In genomic region chr13:47093791-47094190, GRCm38 (mm10) we compare ENCODE assay signal across 22 mouse cellular contexts. TPM values are rescaled to one million over a fixed set of nuclear protein-coding genes. Genes with fewer than 3 reads are reported as not detected.
A peak's percentile ranks its signal among the peaks of the same experiment; 100 is the strongest.
DNase-seq lines count a peak whose midpoint lies in the region; ATAC-seq and TF ChIP-seq lines count a peak whose summit lies in the region.
"Had no signal": no experiment of that assay in that cellular context is flagged by ENCODE, and none has a peak within 500 bp of the region (broad histone marks: within the 10 kb centered on the region; RNA-seq: fewer than 3 reads in every experiment).

No protein-coding gene starts in this region.

- no peak for TF ChIP-seq CTCF in Patski (IDR thresholded peaks at IDR 0.05)

- H3K4me3 ChIP-seq in intestine, embryonic 14.5 days (ENCODE audit: low read depth, low read length), result no peak overlapping the region
- no peak overlapping the region for H3K4me3 ChIP-seq in intestine, embryonic 15.5 days (replicated peaks)
- no peak overlapping the region for H3K4me3 ChIP-seq in midbrain, embryonic 16.5 days (ENCODE audit: low read depth, low read length)
- H3K4me3 ChIP-seq: embryonic facial prominence, embryonic 13.5 days; embryonic facial prominence, embryonic 15.5 days; forebrain, embryonic 12.5 days had no signal

- no peak overlapping the region for H3K27ac ChIP-seq in intestine, embryonic 14.5 days (ENCODE audit: low read depth)
- H3K27ac ChIP-seq in intestine, embryonic 15.5 days, result no peak overlapping the region
- no peak overlapping the region for H3K27ac ChIP-seq in midbrain, embryonic 16.5 days (ENCODE audit: low read length)
- H3K27ac ChIP-seq: embryonic facial prominence, embryonic 13.5 days; embryonic facial prominence, embryonic 15.5 days; forebrain, embryonic 12.5 days had no signal

- no peak overlapping the region for H3K4me2 ChIP-seq in intestine, embryonic 14.5 days (ENCODE audit: low read length)
- no peak overlapping the region for H3K4me2 ChIP-seq in intestine, embryonic 15.5 days (replicated peaks)
- H3K4me2 ChIP-seq in midbrain, embryonic 16.5 days (ENCODE audit: low read length), result no peak overlapping the region
- H3K4me2 ChIP-seq: embryonic facial prominence, embryonic 13.5 days; embryonic facial prominence, embryonic 15.5 days; forebrain, embryonic 12.5 days had no signal

- POLR2A ChIA-PET in Patski (lab: Charles Lee), result no interaction called here

- ATAC-seq in intestine, embryonic 14.5 days (replicated peaks; ENCODE audit: low FRiP score, low TSS enrichment, low read depth), result no peak
- ATAC-seq in intestine, embryonic 15.5 days, result no peak
- peak; percentile 31 for ATAC-seq in Patski
- ATAC-seq in midbrain, embryonic 16.5 days, result no peak
- ATAC-seq: forebrain, embryonic 14.5 days; forebrain, embryonic 16.5 days had no signal

- in situ Hi-C loops in Patski (cut with MboI; ENCODE audit: low pct_unique_long_range_greater_than_20kb), result no loop called here

- CTCF ChIA-PET in Patski (lab: Charles Lee), result interaction anchor here (1.2 to 1.6 kb wide), 2 partner anchors 9 to 10 kb away, joined by 3 to 4 read pairs; no protein-coding TSS in a partner anchor

- peaks cover 96% of the 10 kb centered on the region for H3K36me3 ChIP-seq in intestine, embryonic 14.5 days (ENCODE audit: control insufficient read depth, insufficient read depth, low read length)
- H3K36me3 ChIP-seq in intestine, embryonic 15.5 days, result peaks cover 8% of the 10 kb centered on the region; the same call in 1 of the 2 replicates
- H3K36me3 ChIP-seq in midbrain, embryonic 16.5 days (ENCODE audit: control insufficient read depth, insufficient read depth, low read length), result peaks cover 12% of the 10 kb centered on the region

- no peak overlapping the region for H3K9ac ChIP-seq in intestine, embryonic 14.5 days (ENCODE audit: low read length)
- no peak overlapping the region for H3K9ac ChIP-seq in intestine, embryonic 15.5 days
- no peak overlapping the region for H3K9ac ChIP-seq in midbrain, embryonic 16.5 days (ENCODE audit: low read depth, low read length)
- H3K9ac ChIP-seq: embryonic facial prominence, embryonic 13.5 days; embryonic facial prominence, embryonic 15.5 days; forebrain, embryonic 12.5 days had no signal

- H3K4me1 ChIP-seq in intestine, embryonic 14.5 days (replicated peaks; ENCODE audit: control insufficient read depth, insufficient read depth, low read length), result no peaks in the 10 kb centered on the region
- no peaks in the 10 kb centered on the region for H3K4me1 ChIP-seq in intestine, embryonic 15.5 days (replicated peaks)
- H3K4me1 ChIP-seq in midbrain, embryonic 16.5 days (ENCODE audit: control insufficient read depth, insufficient read depth, low read length), result no peaks in the 10 kb centered on the region
- H3K4me1 ChIP-seq: embryonic facial prominence, embryonic 13.5 days; embryonic facial prominence, embryonic 15.5 days; forebrain, embryonic 12.5 days had no signal

- peak; percentile 15 to 38 for DNase-seq in adrenal gland, adult (ENCODE audit: inconsistent age in 2 of 2, low spot score in 1 of 2)
- no peak for DNase-seq in adrenal gland, adult 2 months
- DNase-seq in intestine, embryonic 14.5 days (ENCODE audit: low spot score), result peak; percentile 18
- peak; percentile 38 for DNase-seq in Patski (ENCODE audit: low read depth, low spot score)
- DNase-seq in urinary bladder, adult 2 months (ENCODE audit: low spot score), result no peak
- DNase-seq: adrenal gland, postnatal 10 days; adrenal gland, postnatal 25 days; cerebellum, adult 11 months; cerebellum, adult 18-20 months; cerebellum, adult 8-10 months; cerebellum, adult 9-11 months; cerebellum, postnatal 14 days; cerebellum, postnatal 36 days; embryo, embryonic 11 days had no signal

- H3K27me3 ChIP-seq in intestine, embryonic 14.5 days (replicated peaks; ENCODE audit: control insufficient read depth, insufficient read depth, low read length), result no peaks in the 10 kb centered on the region
- H3K27me3 ChIP-seq in intestine, embryonic 15.5 days (replicated peaks), result no peaks in the 10 kb centered on the region
- H3K27me3 ChIP-seq in Patski, result no peaks in the 10 kb centered on the region
- H3K27me3 ChIP-seq in midbrain, embryonic 16.5 days (ENCODE audit: control insufficient read depth, insufficient read depth, low read depth, low read length), result no peaks in the 10 kb centered on the region
- H3K27me3 ChIP-seq: embryonic facial prominence, embryonic 13.5 days; embryonic facial prominence, embryonic 15.5 days; forebrain, embryonic 12.5 days had no signal

- 94% methylated on average over 2 of the region's 2 CpGs for WGBS in intestine, embryonic 14.5 days
- 93% methylated on average over 2 of the region's 2 CpGs for WGBS in intestine, embryonic 15.5 days
- 91% methylated on average over 2 of the region's 2 CpGs for WGBS in midbrain, embryonic 16.5 days

- no peaks in the 10 kb centered on the region for H3K9me3 ChIP-seq in intestine, embryonic 14.5 days (ENCODE audit: control insufficient read depth, low read length)
- H3K9me3 ChIP-seq in intestine, embryonic 15.5 days, result no peaks in the 10 kb centered on the region
- no peaks in the 10 kb centered on the region for H3K9me3 ChIP-seq in midbrain, embryonic 16.5 days (replicated peaks; ENCODE audit: control insufficient read depth, low read length, poor library complexity, severe bottlenecking)
- H3K9me3 ChIP-seq: embryonic facial prominence, embryonic 13.5 days; embryonic facial prominence, embryonic 15.5 days; forebrain, embryonic 12.5 days had no signal

RNA-seq across cellular contexts. Expression of gene Dek, which starts 12.2 kb away (rescaled TPM):
- total RNA-seq in adrenal gland, adult 2 months (2021), result 10 to 100 TPM; 54.3 to 60.7 TPM
- 60.4 and 61.6 TPM in 2 replicates for polyA plus RNA-seq in adrenal gland, adult 2 months (2012; rRNA removed)
- polyA plus RNA-seq in intestine, embryonic 14.5 days (2014; fragmentation: Nextera tagmentation; extraction: Ambion mirVana), result 217 and 226 TPM in 2 replicates
- 210 and 251 TPM in 2 replicates for polyA plus RNA-seq in intestine, embryonic 15.5 days (2015; fragmentation: Nextera tagmentation; extraction: Ambion mirVana)
- 146 TPM for polyA plus RNA-seq in Patski (2021)
- polyA plus RNA-seq in urinary bladder, adult 2 months (2012; rRNA removed), result 59.3 and 67.7 TPM in 2 replicates
- 94.8 and 116 TPM in 2 replicates for polyA plus RNA-seq in midbrain, embryonic 16.5 days (2015; fragmentation: Nextera tagmentation; extraction: Ambion mirVana)

RNA-seq across cellular contexts. Expression of gene Rnf144b, which starts 28.7 kb away (rescaled TPM):
- 1 to 10 TPM; 2.8 to 5.3 TPM for total RNA-seq in adrenal gland, adult 2 months (2021)
- polyA plus RNA-seq in adrenal gland, adult 2 months (2012; rRNA removed), result 2.2 and 3.1 TPM in 2 replicates
- polyA plus RNA-seq in intestine, embryonic 14.5 days (2014; fragmentation: Nextera tagmentation; extraction: Ambion mirVana), result 1.2 and 1.8 TPM in 2 replicates
- 0.87 and 1.0 TPM in 2 replicates for polyA plus RNA-seq in intestine, embryonic 15.5 days (2015; fragmentation: Nextera tagmentation; extraction: Ambion mirVana)
- polyA plus RNA-seq in Patski (2021), result 4.1 TPM
- polyA plus RNA-seq in urinary bladder, adult 2 months (2012; rRNA removed), result 48.5 and 56.6 TPM in 2 replicates
- 0.92 and 1.0 TPM in 2 replicates for polyA plus RNA-seq in midbrain, embryonic 16.5 days (2015; fragmentation: Nextera tagmentation; extraction: Ambion mirVana)
- total RNA-seq: MEL had no signal

RNA-seq across cellular contexts. Expression of gene Tpmt, which starts 49.3 kb away (rescaled TPM):
- total RNA-seq in adrenal gland, adult 2 months (2021), result 1 to 10 TPM; 5.2 to 8.6 TPM
- 1.2 and 1.4 TPM in 2 replicates for polyA plus RNA-seq in adrenal gland, adult 2 months (2012; rRNA removed)
- 25.4 and 25.7 TPM in 2 replicates for polyA plus RNA-seq in intestine, embryonic 14.5 days (2014; fragmentation: Nextera tagmentation; extraction: Ambion mirVana)
- 24.1 and 24.2 TPM in 2 replicates for polyA plus RNA-seq in intestine, embryonic 15.5 days (2015; fragmentation: Nextera tagmentation; extraction: Ambion mirVana)
- polyA plus RNA-seq in Patski (2021), result 18.1 TPM
- 6.9 and 10.3 TPM in 2 replicates for polyA plus RNA-seq in urinary bladder, adult 2 months (2012; rRNA removed)
- 19.6 and 20.7 TPM in 2 replicates for polyA plus RNA-seq in midbrain, embryonic 16.5 days (2015; fragmentation: Nextera tagmentation; extraction: Ambion mirVana)

RNA-seq across cellular contexts. Expression of gene Kdm1b, which starts 50.5 kb away (rescaled TPM):
- total RNA-seq in adrenal gland, adult 2 months (2021), result 10 to 100 TPM in 1 of 2 experiments, 1 to 10 TPM in 1; 9.0 to 12.0 TPM
- polyA plus RNA-seq in adrenal gland, adult 2 months (2012; rRNA removed), result 4.8 and 5.0 TPM in 2 replicates
- polyA plus RNA-seq in intestine, embryonic 14.5 days (2014; fragmentation: Nextera tagmentation; extraction: Ambion mirVana), result 13.4 and 15.5 TPM in 2 replicates
- 11.0 and 11.1 TPM in 2 replicates for polyA plus RNA-seq in intestine, embryonic 15.5 days (2015; fragmentation: Nextera tagmentation; extraction: Ambion mirVana)
- 12.6 TPM for polyA plus RNA-seq in Patski (2021)
- polyA plus RNA-seq in urinary bladder, adult 2 months (2012; rRNA removed), result 95.2 and 99.4 TPM in 2 replicates
- polyA plus RNA-seq in midbrain, embryonic 16.5 days (2015; fragmentation: Nextera tagmentation; extraction: Ambion mirVana), result 22.2 and 26.0 TPM in 2 replicates

Comparison
In these comparisons a context has a peak if more than half of its experiments do, and no peak if none do; other contexts are left out.
1. DNase-seq: peak in adrenal gland, adult (2 of 2), intestine, embryonic 14.5 days (single experiment) and Patski (single experiment); none in adrenal gland, adult 2 months (single experiment) and urinary bladder, adult 2 months (single experiment).